Mouse (Mus musculus) activated CD4-positive, CD25-positive, alpha-beta regulatory T cell, adult 4 months (primary cell): ENCODE measurements around the gene Gse1. TPM values are rescaled to one million over a fixed set of nuclear protein-coding genes. Genes with fewer than 3 reads are reported as not detected.
A peak's percentile ranks its signal among the peaks of the same experiment; 100 is the strongest.

Source experiments
- ATAC-seq: one replicate; pipeline ENCODE4 v1.8.0; 2017
- polyA plus RNA-seq, 2 experiments: library from polyadenylated mRNA; unstranded; fragments of 100-300 nt; shearing (Covaris generic); gene quantifications; one replicate each; pipeline ENCODE4 v1.2.1; 2017

Gene Gse1
- polyA plus RNA-seq, 2 experiments from 2014 or later = 2.9 to 4.1 TPM

DNA sequence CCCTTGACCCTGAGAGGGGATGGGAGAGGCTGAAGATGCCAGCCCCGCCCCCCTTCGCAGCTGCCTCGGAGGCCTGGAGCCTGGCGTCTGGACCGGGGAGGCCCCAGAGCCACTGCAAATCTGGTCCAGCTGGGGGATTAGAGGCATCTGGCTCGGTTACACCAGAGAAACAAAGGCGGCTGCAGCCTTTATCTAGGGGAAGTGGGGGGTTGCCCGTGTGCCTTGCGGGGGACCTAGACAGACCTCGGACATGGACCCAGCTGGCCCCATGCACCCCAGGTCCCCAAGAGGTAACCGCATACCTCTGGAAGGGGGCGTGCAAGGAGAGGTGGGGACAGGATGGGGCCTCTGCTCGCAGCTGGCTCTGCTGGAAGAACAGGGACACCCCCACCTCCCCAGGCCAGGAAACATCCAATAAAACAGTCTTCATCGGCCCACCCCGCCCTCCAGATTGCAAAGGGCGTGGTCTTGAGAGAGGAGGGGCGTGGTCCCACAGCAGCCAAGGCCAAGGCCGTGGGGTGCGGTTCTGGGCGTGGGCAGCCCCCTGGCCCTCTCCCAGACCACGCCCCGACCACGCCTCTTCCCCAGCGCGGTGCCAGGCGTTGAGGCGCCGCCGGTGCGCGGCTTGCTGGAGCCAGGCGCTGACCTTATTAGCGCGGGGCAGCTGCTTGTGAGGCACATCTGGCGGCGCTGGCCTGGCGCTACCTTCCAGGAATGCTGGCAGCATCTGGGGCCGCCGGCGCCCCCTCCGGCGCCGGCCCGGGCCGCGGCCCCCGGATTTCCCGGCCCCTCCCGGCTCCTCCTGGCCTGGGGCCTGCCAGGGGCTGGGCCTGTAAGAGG is 48.0 kb downstream of the Gse1 start:
- peak; percentile 77 for ATAC-seq

- no peak for ATAC-seq
Measured at GRCm38 (mm10) chr8:120276891-120277426, 48.7 kb downstream of the Gse1 start.

DNA sequence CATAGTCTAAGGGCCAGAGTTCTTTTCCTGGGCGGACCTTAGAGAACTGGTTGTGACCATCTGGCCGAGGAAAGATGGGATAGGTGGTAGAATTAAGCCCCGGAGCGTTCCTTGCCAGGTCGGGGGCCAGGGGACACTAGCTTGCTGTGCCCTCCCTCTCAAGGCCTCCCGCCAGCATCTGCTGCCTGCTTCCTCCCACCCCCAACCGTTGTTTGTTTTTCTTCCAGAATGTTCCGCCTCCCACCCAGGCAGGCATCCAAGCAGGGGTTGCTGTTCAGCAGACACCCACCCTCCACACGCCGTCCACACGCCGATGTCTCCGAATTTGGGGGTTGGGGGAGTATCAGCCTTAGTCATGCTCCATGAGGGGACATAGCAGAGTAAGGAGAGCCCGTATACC is 49.8 kb downstream of the Gse1 start:
- no peak for ATAC-seq

DNA sequence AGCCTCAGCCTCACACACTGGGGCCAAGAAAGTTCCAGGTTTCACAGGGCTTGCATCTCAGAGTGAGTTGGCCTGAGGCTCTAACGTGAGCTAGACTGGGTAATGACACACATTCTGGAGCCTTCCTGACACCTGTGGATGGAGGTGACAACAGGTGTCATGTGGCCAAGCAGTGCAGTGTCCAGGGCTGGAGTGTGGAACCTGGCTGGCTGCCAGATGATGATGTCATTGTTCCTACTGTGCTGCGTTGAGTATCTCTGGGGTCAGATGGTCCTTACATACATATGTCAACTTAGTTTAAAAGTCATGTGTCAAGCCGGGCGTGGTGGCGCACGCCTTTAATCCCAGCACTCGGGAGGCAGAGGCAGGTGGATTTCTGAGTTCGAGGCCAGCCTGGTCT is 51.2 kb downstream of the Gse1 start:
- no peak for ATAC-seq

GRCm38 (mm10) chr8:120281487-120281886 is 53.2 kb downstream of the Gse1 start:
- ATAC-seq = no peak

DNA sequence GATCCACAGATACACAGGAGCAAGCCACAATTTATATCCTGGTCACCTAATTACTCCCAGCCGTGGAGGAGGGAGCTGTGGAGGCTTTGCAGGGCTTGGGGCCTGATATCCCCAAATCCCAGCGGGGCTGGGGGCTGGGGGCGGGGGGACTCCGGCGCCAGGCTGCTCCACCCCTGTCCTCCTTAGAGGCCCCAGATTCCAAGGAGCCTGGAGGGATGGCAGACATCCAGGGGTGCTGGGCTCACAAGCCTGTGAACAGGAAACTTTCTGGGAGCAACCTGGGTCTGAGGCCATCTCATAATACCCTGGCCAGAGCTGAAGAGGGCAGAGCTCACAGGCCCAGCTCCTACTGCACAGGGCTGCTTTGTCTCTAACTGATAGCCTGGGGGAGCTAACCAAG is 54.2 kb downstream of the Gse1 start:
- ATAC-seq = no peak

- ATAC-seq = no peak
Measured at GRCm38 (mm10) chr8:120284265-120284664, 56.0 kb downstream of the Gse1 start.

- no peak for ATAC-seq
Measured at GRCm38 (mm10) chr8:120285033-120285432, 56.8 kb downstream of the Gse1 start.

DNA sequence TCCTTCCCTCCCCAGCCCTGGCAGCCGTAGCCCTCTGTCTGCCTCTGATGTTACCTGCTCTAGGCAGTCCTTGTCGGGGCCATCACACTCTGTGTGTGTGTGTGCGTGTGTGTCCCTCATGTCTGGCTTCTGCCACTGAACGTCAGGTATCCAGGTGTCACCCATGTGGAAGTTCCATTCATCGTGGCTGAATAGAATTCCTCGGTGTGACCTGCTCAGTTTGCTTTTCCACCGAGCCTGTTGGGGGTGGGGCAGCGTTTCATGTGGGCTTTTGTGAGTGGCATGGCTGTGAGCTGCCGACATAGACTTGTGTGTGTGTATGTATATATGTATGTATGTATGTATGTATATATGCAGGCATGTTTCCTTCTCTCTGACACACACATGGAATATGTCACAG is 57.6 kb downstream of the Gse1 start:
- ATAC-seq = no peak

- no peak for ATAC-seq
Measured at GRCm38 (mm10) chr8:120288122-120288908, 60.1 kb downstream of the Gse1 start.

DNA sequence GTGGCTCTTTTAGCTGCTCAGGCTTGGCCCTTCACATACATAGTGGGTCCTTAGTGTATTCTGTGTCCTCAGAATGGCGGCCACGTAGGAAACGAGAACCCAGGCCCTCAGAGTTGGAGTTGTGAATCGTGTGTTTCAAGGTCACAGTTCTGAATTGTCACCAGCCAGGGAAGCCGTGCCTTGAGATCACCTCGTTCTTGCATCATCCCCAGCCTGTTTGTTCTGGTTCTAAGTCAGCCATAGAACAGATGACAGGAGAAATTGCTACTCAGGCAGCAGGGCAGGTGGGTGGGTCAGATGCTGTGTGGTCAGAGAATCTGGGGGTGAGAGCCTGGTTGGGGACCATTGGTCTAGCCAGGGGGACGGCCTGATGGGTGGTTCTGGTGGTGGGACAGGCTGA is 60.9 kb downstream of the Gse1 start:
- no peak for ATAC-seq

DNA sequence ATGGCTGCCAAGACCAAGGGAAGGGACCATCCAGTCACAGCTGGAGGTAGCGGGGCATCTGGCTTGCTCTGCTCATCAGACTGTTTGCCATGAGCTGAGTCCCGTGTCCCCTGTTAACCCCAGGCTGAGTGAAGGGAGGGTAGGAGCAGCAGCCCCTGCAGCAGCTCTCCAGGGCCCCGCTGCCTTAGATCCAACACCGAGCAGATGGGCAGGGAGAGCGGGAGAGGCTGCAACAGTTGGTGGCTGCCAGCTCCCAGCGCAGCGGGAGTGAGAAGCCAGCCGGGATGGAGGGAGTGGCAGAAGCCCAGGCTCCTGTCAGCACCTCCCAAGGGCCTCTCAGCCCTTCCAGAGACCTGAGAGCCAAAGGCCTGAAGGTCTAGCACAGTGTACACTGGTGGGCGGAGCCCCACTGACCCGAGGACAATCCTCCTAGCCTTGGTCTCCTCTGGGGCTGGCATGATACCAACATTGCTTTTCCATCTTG is 61.5 kb downstream of the Gse1 start:
- no peak for ATAC-seq

- no peak for ATAC-seq
Measured at GRCm38 (mm10) chr8:120290614-120291013, 62.4 kb downstream of the Gse1 start.

DNA sequence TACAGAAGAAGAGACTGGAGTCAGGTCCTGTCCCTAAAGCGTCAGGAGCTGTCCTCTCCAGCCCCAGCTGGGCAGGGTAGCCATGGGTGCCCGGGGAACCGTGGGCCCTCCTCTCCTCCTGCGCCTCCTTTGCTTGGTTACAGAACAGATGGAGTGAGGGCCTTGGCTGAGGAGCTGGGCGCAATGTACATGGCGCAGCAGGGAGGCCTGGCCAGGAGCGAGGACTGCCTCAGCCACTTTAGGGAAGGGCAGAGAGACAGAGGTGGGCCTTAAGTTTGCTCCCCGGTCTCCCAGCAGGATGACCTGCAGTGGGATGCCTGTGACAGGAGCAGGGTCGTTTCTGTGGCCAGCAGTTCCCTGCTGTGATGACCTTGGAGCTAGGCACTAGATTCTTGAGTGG is 63.4 kb downstream of the Gse1 start:
- ATAC-seq = no peak

DNA sequence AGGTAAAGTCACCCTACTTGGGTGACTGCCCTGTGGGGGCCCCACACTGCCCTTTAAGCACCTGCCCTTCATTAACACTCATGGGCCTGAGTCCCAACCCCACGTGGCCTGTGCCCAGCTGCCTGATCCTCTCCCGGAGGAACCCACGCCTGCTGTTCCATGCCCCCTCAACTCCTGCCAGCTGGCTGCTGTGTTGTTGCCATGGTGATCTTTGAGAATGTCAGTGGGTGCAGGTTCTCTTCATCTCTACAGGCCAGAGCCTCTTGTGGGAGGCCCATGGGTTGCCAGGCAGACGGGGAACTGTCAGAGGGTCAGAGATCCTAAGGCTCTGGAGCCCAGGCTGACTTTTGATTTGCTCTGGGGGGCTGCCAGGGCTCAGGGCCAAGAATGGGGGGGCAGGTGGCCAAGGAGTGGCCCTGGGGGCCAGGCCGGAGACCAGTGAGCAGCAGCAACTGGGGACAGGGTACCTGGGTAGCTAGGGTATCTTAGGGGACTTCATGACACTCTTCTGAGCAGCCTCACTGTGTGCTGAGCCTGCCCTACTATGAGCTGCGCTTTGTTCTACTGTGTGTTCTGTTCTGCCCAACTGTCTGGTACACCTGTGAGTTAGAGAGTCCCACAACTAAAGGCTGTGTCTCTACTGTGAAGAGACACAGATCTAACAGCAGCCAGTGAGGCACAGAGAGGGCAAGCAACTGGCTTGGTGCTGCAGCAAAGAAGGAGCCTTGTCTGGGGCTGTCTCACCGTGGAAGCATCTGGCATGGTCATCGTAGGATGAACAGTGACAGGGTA is 64.3 kb downstream of the Gse1 start:
- ATAC-seq = no peak

DNA sequence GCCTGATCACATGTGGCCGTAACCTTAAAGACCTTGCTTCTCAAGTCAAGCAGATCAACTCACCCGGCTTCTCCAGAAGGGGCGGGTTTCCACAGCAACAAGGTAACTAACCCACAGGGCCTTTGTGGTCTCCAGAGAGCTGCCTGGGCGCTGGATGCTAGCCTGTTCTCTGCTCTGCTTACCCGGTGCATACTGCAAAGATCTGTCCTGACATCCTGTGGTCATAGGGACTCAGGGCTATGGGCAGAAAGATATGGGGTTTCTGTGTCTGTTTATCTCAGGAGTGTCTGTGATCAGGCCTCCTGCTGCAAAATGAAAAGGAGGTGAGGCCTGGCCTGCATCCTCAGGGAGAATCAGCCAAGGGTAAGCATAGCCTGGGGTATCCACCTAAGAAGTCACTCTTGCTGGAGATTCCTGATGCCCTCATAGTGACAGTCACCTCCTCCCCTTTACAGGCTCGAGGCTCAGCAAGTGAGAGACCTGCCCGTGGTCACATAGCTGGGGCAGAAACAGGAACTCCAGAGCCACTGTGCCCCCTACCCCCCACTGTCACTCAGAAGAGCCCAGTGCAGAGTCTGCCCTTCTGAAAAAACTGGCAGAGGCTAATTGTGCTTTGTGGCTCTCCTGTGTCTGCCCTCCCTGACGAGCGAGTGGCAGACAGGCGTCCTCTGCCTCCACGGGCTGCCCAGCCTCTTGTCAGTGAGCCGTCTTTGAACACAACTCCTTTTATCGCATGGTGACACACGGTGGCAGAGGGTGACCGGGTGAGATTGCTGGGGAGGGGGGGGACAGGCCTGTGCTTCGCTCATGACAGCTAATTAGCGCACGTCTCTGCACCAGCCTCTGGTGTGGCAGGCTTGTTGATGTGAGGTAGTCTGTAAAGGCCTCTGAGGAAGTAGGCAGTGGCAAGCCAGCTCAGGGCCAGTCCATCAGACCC is 65.4 kb downstream of the Gse1 start:
- ATAC-seq = no peak

DNA sequence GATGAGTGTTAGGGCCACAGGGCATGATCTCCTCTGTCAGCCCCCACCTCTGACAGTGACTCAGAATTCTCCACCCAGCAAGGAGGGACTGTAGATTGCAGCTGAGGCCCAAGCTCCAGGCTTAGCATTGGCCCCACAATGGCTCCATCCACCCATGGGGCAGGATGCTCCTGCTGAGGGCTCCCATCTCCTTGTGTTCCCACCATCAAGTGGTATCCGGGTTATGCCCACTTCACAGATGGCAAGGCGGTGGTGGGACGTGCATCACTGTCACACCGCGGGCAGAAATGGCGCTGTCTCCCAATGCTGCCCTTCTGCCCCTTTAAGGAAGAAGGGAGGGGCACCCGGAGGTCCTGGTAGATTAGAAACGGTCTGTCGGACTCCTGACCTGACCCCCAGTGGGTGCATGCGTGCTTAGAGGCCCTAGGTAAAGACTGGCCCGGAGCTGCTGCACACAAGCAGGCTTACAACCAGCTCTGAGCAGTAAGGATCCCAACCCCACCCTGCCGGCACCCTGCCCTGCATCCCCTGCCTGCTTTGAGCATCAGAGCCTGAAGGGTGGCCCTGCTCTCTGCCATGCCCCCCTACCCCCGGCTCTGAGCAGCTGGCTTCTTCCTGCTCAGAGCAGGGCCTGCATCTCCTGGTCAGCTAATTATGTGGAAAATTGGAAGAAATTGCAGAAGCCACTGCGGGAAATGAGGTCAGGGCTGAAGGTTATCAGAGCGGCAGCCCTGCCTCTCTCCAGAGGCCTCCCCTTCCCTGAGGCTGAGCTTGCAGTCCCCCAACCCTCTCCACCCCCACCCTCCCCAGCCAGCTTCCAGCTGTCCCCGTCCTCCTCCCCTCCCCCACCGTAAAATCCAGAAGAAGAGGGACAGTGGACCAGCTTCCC is 67.0 kb downstream of the Gse1 start:
- ATAC-seq = no peak

GRCm38 (mm10) chr8:120297000-120297399 is 68.7 kb downstream of the Gse1 start:
- no peak for ATAC-seq

GRCm38 (mm10) chr8:120298601-120299532 is 70.6 kb downstream of the Gse1 start:
- no peak for ATAC-seq
